Mouse (Mus musculus) ES-E14 (cell line): ENCODE measurements at regions not wholly inside any gene's neighbourhood (a gene's known extent, or its start where the extent isn't known, plus 50 kb on each side); places are given as distances from the start of the nearest gene placed in this dataset.

Source experiments
- CHD2 ChIP-seq: IDR thresholded peaks from 2 replicates; pipeline ENCODE4 v1.6.1; 2014; ENCODE audit warnings: mild to moderate bottlenecking, low read depth, low read length, inconsistent platforms
- MAFK ChIP-seq: IDR thresholded peaks from 2 replicates; pipeline ENCODE4 v1.6.1; 2014; ENCODE audit warnings: mild to moderate bottlenecking, low read depth, low read length, inconsistent platforms; ENCODE audit not compliant: insufficient read depth
- ZC3H11A ChIP-seq: IDR thresholded peaks from 2 replicates; pipeline ENCODE4 v1.6.1; 2012; ENCODE audit warnings: low read depth, mild to moderate bottlenecking, inconsistent platforms, low read length, borderline replicate concordance
- ZNF384 ChIP-seq: IDR thresholded peaks from 2 replicates; pipeline ENCODE4 v1.6.1; 2012; ENCODE audit warnings: low read depth, low read length, inconsistent platforms

GRCm38 (mm10) chr11:82596801-82597200 is 167.3 kb downstream of the Cct6b start:
- TF ChIP-seq ZC3H11A = no peak
- no peak for TF ChIP-seq CHD2
- no peak for TF ChIP-seq MAFK
- no peak for TF ChIP-seq ZNF384
